Mouse (Mus musculus): ENCODE measurements around the gene Med13l.

The Med13l gene

DNA sequence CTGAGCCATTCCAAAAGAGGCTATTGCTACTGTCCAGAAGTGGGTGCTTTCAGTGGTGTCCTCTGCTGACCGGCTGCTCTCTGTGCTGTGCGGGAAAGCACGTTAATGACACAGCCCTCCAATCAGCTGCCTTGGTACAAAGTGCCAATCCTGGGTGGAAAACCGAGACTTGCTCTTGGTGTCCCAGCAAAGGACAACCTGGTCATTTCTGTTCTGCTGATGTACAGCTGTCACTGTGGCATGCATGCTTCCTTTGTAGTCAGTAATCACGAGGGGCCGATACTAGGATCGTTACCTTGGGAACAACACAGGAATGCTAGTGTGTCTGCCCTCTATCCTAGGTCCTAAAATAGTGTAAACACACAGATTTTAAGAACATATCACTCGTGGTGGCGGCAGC, 142.2 kb downstream of the Med13l start:
- no peak for DNase-seq

DNA sequence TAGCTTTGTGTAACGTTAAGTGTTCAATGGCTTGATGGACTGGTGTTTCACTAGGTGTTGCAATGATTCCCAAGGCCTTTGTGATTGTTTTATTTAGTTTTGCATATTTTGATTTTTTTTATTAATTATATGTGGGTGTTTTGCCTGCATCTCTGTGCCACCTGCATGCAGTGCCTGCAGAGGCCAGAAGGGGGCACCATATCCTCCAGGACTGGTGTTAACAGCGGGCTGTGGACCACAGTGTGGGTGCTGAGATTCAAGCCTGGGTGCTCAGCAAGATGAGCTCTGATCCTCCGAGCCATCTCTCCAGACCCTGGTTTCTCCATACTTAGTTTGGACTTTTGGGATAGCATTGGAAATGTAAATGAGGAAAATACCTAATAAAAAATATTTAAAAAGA, 143.7 kb downstream of the Med13l start:
- DNase-seq: peak; percentile 43

- no peak for DNase-seq
Observed at GRCm38 (mm10) chr5:118704960-118705359, 144.5 kb downstream of the Med13l start.

GRCm38 (mm10) chr5:118706009-118706408, 145.5 kb downstream of the Med13l start:
- no peak for DNase-seq

DNA sequence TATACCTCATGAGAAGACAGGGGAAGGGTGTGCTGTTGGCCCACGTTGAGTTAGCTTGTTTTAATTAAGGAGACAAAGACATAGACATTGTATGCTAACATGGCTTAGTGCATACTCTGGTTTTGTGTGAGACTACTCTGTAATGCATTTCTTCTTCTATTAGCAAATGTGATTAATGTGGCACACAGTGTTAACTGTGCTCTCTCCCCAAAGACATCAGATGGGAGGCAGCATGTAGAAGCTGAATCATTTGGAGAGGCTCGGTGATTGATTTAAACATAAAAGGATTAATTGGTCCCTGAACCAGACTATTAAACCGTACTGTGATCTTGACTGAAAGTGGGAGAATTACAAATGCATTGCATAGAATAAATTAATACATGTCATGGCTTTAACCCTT, 145.9 kb downstream of the Med13l start:
- no peak for DNase-seq

DNA sequence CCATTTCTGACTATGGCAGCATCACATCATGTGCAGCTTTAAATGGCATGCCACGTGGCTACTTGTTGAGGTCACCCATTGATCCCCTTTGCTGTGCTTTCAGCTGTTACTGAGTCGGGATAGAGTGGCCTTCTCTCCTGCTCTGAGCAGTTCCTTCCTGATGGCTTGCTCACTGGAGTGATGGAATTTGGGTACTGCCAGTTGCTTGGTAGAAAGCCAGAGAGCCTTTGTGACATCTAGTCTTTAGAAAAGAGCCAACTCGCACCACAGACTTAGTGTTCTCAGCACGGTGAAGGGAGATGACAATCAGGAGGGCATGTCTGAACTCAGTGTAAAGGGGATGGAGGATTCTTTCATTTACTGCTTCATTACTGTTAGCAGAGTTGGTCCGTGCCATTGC, 147.0 kb downstream of the Med13l start:
- DNase-seq: no peak

GRCm38 (mm10) chr5:118708215-118708949, 147.9 kb downstream of the Med13l start:
- peak; percentile 85 for DNase-seq

- DNase-seq: peak; percentile 42
Observed at GRCm38 (mm10) chr5:118709847-118710251, 149.4 kb downstream of the Med13l start.

GRCm38 (mm10) chr5:118715518-118715917, 155.0 kb downstream of the Med13l start:
- DNase-seq: no peak

GRCm38 (mm10) chr5:118716295-118717271, 156.1 kb downstream of the Med13l start:
- DNase-seq: no peak

GRCm38 (mm10) chr5:118717456-118717855, 157.0 kb downstream of the Med13l start:
- no peak for DNase-seq

DNA sequence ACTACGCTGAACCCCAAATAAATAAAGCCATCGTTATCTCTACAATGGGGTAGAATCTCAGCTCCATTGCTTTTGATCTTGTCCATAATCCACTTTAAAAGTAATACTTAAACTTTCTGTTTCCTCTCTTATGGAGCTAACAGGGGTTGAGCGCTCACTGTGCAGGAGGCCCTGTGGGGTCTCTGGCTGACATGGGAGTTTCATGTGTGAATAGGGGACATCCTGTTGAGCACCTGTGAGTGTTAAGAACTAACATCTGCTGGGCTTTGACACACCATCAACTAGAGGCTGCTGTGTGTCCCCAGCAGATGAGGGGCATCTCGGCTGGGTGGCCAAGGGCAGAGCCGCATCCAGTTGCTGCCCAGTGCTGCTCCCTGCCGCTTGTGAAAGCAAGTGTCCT, 157.6 kb downstream of the Med13l start:
- no peak for DNase-seq

DNA sequence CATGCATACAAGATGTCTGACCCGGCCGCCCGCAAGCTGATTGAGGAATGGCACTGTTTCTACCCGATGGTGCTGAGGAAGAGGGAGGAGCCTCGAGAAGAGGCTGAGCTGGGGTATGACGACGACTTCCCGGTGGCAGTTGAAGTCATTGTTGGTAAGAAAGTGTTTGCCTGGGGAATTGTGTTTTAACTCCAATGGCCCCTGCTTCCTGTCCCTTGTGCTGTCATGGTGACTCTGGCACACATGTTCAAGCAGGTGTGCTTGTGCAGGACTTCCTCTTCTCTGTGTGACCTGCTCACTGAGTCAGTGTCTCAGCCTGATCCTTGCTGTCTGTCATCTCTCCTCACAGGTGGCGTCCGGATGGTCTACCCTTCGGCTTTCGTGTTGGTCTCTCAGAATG, 160.9 kb downstream of the Med13l start:
- no peak for DNase-seq

DNA sequence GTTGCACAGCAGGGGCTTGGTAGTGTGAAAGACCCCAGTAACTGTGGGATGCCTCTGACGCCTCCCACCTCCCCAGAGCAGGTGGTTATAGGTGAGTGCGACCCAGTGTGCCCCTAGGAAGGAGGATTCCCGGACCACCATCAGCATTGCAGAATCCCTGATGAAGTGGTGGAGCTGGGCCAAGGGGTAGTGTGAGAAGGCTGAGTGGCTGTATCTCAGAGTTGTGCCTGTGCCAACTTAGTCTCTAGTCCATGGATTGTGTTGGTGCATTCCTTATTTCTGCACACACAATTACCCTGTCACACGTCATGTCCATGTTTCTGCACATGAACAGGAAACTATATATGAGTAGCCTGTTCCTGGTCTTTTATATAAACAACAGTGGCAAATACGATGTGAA, 161.4 kb downstream of the Med13l start:
- no peak for DNase-seq

- DNase-seq: no peak
Observed at GRCm38 (mm10) chr5:118722456-118722855, 162.0 kb downstream of the Med13l start.

- no peak for DNase-seq
Observed at GRCm38 (mm10) chr5:118725425-118725824, 164.9 kb downstream of the Med13l start.

DNA sequence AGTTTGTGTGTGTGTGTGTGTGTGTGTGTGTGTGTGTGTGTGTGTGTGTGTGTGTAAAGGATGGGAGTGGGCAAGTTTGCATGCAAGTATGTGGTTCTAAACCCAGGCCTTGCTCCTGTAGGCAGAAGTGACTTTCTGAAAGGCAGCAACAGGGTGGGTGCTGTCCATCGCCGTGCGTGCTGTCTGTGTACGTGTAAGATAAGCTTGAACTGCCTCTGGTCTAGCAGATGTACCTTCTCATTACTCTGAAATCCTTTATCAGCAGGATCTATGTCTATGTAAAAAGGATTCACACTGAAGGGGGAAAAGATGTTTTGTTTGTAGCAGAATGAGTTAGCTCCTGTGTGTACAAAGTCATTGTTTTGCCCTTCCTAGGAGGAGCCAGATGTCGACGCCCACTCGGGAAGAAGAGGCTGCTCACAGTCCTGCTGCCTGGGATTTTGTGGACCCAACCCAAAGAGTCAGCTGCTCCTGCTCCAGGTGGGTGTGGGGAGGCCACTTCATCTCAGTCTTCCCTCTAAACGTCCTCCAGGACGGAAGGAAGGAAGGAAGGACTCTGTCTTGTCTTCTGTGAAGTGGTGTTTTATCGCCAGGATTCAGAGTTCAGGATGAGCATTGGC, 165.5 kb downstream of the Med13l start:
- DNase-seq: peak; percentile 31

DNA sequence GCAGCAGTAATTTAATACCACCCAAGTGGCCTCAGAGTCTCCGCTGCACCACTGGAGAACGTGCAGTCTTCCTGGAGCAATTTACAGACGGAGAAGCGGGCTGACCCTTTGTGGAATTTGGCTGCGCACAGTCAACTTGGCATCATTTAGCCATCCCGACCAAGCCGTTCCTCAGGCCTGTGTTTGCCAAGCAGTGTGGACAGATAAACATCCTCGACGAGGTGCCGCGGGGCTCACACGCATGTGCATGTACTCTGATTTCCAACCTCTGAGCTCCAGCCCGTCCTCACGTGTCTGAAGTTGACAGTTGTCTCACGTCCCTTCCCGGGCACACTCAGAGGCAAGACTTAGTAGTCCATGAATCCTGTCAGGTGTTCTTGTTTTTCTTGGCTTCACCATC, 166.9 kb downstream of the Med13l start:
- DNase-seq: no peak

DNA sequence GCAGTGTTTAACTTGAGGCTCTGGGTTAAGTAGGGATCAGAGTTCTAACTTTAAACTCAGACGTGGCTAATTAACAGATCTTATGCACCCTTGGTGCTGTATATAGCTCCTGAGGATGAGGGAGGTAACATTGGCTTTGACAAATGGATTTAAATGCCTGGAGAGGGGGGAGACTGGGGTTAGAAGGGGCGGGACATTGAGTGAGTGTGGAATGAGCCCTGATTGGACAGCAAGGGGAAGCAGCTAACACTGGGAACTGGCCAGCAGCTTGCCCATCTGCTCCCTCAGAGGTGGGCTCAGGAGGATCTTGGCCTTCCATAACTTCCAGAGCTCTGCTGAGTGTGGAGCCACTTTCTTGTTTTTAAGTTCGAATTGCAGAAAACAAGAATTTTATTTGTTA, 171.7 kb downstream of the Med13l start:
- no peak for DNase-seq

- DNase-seq: no peak
Observed at GRCm38 (mm10) chr5:118732651-118733050, 172.2 kb downstream of the Med13l start.

- DNase-seq: no peak
Observed at GRCm38 (mm10) chr5:118733566-118733965, 173.1 kb downstream of the Med13l start.

GRCm38 (mm10) chr5:118734455-118734854, 174.0 kb downstream of the Med13l start:
- no peak for DNase-seq

DNA sequence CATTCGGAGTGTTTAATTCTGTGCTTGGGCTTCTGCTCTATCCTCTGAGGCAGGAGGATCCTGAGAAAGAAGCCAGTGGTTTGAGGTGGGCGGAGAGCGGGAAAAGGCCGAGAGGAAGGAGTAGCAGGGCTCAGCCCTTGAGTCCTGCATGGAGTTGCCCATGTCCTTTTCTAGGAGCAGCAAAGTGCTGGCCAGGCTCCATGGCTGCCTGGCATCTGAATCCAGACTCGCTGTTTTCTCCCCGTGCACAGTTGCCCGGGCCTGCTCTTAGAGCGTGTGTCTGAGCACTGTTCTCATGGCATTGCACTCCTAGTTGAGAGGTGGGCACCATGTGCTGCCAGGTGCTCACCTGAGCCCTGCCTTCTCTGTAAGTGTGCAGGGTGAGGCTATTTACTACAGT, 175.3 kb downstream of the Med13l start:
- no peak for DNase-seq

DNA sequence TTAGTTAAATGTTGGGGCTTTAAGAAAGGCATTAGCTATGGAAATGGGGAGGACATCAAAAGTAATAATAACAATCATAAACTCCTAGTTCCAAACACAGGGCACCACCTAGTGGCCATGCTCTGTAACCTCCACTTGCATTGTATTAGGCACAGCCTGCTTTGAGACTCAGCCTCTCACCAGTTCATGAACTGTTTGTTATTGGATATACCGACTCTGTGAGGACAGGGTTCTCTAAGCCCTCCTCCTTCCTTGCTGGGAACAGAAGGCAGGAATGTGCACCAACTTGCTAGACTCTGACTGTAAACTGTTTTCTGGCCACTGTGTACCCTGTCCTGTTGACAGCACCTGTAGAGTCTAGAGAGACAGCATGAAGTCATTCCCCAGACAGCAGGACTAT, 177.1 kb downstream of the Med13l start:
- DNase-seq: peak; percentile 83

All from kidney, postnatal 10 days (tissue).